Mouse (Mus musculus) E14TG2a.4 (cell line): Measurements from ENCODE around the gene Mrgprd.

ENCODE experiments used
- CTCF ChIP-seq: conservative IDR thresholded peaks from 2 replicates; pipeline ENCODE4 v1.5.1; 2014; ENCODE audit warnings: low read length
- POU5F1 ChIP-seq: IDR thresholded peaks from 2 replicates; pipeline ENCODE4 v1.6.1; 2014; ENCODE audit warnings: low read length, borderline replicate concordance

- TF ChIP-seq CTCF (no peak), POU5F1 (no peak)
These were observed 4.1 kb upstream of the Mrgprd start for GRCm38 (mm10) chr7:145310526-145310925.
